Mouse (Mus musculus) liver, embryonic 11.5 days (tissue): ENCODE results near the gene Rgp1. TPM values are rescaled to one million over a fixed set of nuclear protein-coding genes. Genes with fewer than 3 reads are reported as not detected.
A peak's percentile ranks its signal among the peaks of the same experiment; 100 is the strongest.
"Not testable (repeated sequence)": the region's sequence is repeated elsewhere in the genome, so short reads cannot be mapped to it uniquely, and the experiment has no call there.

Experiments used
- ATAC-seq: fragments of 200-750 bp; cut with Nextera tagmentation; replicated peaks from 2 replicates; pipeline ENCODE4 v1.8.0; 2017; ENCODE audit warnings: moderate number of reproducible peaks, mild to moderate bottlenecking, moderate TSS enrichment, moderate library complexity; ENCODE audit not compliant: low FRiP score
- DNase-seq: peaks from one replicate; pipeline ENCODE4 v3.0.0-alpha.2; 2017; ENCODE audit warnings: low spot score
- H3K27ac ChIP-seq: fragments of 300-500 bp; sonication (generic); 2 replicates; pipeline ENCODE4 v1.5.1; 2014; ENCODE audit warnings: mild to moderate bottlenecking, low read depth, low read length, control low read depth
- H3K27me3 ChIP-seq: fragments of 300-500 bp; sonication (generic); replicated peaks from 2 replicates; pipeline ENCODE4 v1.6.1; 2014; ENCODE audit warnings: low read length, mixed read lengths; ENCODE audit not compliant: control insufficient read depth, insufficient read depth
- H3K36me3 ChIP-seq: fragments of 300-500 bp; sonication (generic); 2 replicates; pipeline ENCODE4 v1.6.1; 2014; ENCODE audit warnings: mild to moderate bottlenecking, low read length, moderate library complexity, mixed read lengths; ENCODE audit not compliant: control insufficient read depth, insufficient read depth
- H3K4me1 ChIP-seq: fragments of 300-500 bp; sonication (generic); replicated peaks from 2 replicates; pipeline ENCODE4 v1.6.1; 2014; ENCODE audit warnings: low read length, mixed read lengths; ENCODE audit not compliant: control insufficient read depth, insufficient read depth
- H3K4me2 ChIP-seq: fragments of 300-500 bp; sonication (generic); 2 replicates; pipeline ENCODE4 v1.6.1; 2014; ENCODE audit warnings: mild to moderate bottlenecking, control low read depth, moderate library complexity
- H3K4me3 ChIP-seq: fragments of 300-500 bp; sonication (generic); 2 replicates; pipeline ENCODE4 v1.5.1; 2014; ENCODE audit warnings: low read depth, low read length, control low read depth
- H3K9ac ChIP-seq: fragments of 300-500 bp; sonication (generic); 2 replicates; pipeline ENCODE4 v1.6.1; 2014; ENCODE audit warnings: low read depth, low read length, control low read depth
- H3K9me3 ChIP-seq: fragments of 300-500 bp; sonication (generic); 2 replicates; pipeline ENCODE4 v1.6.1; 2016; ENCODE audit warnings: low read length, inconsistent platforms, mixed read lengths; ENCODE audit not compliant: control insufficient read depth
- WGBS: fragments of 180-500 bp; shearing (Covaris S2); extraction: QIAGEN DNeasy Blood & Tissue Kit; methylation state at CpG from one replicate; pipeline ENCODE4 v1.1.7; 2014; 5-methylcytosine and 5-hydroxymethylcytosine counted together
- polyA plus RNA-seq: library from polyadenylated mRNA; unstranded; fragments of >200 nt; fragmentation: Nextera tagmentation; extraction: Ambion mirVana; gene quantifications from 2 replicates; pipeline ENCODE4 v1.2.1, GENCODE M21; 2014

Rgp1 gene
- polyA plus RNA-seq, 1 experiment from 2014 or later = 22.9 TPM

- WGBS = 83% methylated on average over 2 of the region's 2 CpGs
- H3K36me3 ChIP-seq, H3K4me3 ChIP-seq, H3K27me3 ChIP-seq, H3K27ac ChIP-seq, H3K9me3 ChIP-seq, H3K4me2 ChIP-seq, H3K9ac ChIP-seq, DNase-seq, ATAC-seq: not testable (repeated sequence)
- peaks cover 17% of the 10 kb centered on the region for H3K4me1 ChIP-seq
Measured at GRCm38 (mm10) chr4:43596597-43596996, 18.1 kb downstream of the Rgp1 start.

GRCm38 (mm10) chr4:43598200-43598599, 19.7 kb downstream of the Rgp1 start:
- H3K4me2 ChIP-seq = no peak overlapping the region; the same call in 1 of the 2 replicates
- peak overlapping the region; percentile 91 for H3K27ac ChIP-seq
- 50% methylated on average over 4 of the region's 4 CpGs for WGBS
- no peaks in the 10 kb centered on the region for H3K36me3 ChIP-seq
- ATAC-seq (peak; percentile 95), DNase-seq (no peak)
- no peaks in the 10 kb centered on the region for H3K9me3 ChIP-seq
- H3K27me3 ChIP-seq = no peaks in the 10 kb centered on the region
- no peak overlapping the region for H3K9ac ChIP-seq
- H3K4me3 ChIP-seq = no peak overlapping the region
- peaks cover 17% of the 10 kb centered on the region for H3K4me1 ChIP-seq

- ATAC-seq = peak; percentile 73
Measured at GRCm38 (mm10) chr4:43598650-43599380, 20.3 kb downstream of the Rgp1 start.

GRCm38 (mm10) chr4:43600195-43600934, 21.9 kb downstream of the Rgp1 start:
- Histone ChIP-seq H3K4me3 (no peak overlapping the region), H3K9ac (no peak overlapping the region), H3K27me3 (no peaks in the 10 kb centered on the region), H3K4me1 (peaks cover 28% of the 10 kb centered on the region), H3K4me2 (peak overlapping the region; percentile 26; the same call in 1 of the 2 replicates), H3K36me3 (no peaks in the 10 kb centered on the region), H3K9me3 (no peaks in the 10 kb centered on the region), H3K27ac (peak overlapping the region; percentile 30; the same call in 1 of the 2 replicates)
- 63% methylated on average over 9 of the region's 9 CpGs for WGBS
- no peak for ATAC-seq
- no peak for DNase-seq

More at GRCm38 (mm10) chr4:43598650-43599380, 20.3 kb downstream of the Rgp1 start:
- 71% methylated on average over 7 of the region's 7 CpGs for WGBS
- peaks cover 17% of the 10 kb centered on the region for H3K4me1 ChIP-seq
- H3K9me3 ChIP-seq = no peaks in the 10 kb centered on the region
- H3K4me2 ChIP-seq = peak overlapping the region; percentile 2; the same call in 1 of the 2 replicates
- no peaks in the 10 kb centered on the region for H3K36me3 ChIP-seq
- no peak overlapping the region for H3K4me3 ChIP-seq
- H3K9ac ChIP-seq = peak overlapping the region; percentile 35
- peak overlapping the region; percentile 91 for H3K27ac ChIP-seq
- DNase-seq = no peak
- no peaks in the 10 kb centered on the region for H3K27me3 ChIP-seq

GRCm38 (mm10) chr4:43604099-43604498, 25.6 kb downstream of the Rgp1 start:
- WGBS = 68% methylated on average over 3 of the region's 3 CpGs
- peak overlapping the region; percentile 28; the same call in 1 of the 2 replicates for H3K9ac ChIP-seq
- no peaks in the 10 kb centered on the region for H3K36me3 ChIP-seq
- no peaks in the 10 kb centered on the region for H3K9me3 ChIP-seq
- H3K27me3 ChIP-seq = no peaks in the 10 kb centered on the region
- H3K4me2 ChIP-seq = no peak overlapping the region
- H3K27ac ChIP-seq = no peak overlapping the region
- DNase-seq = no peak
- H3K4me1 ChIP-seq = peaks cover 25% of the 10 kb centered on the region
- no peak overlapping the region for H3K4me3 ChIP-seq
- ATAC-seq = no peak

- H3K4me2 ChIP-seq = peak overlapping the region; percentile 19
- no peaks in the 10 kb centered on the region for H3K9me3 ChIP-seq
- H3K27ac ChIP-seq = peak overlapping the region; percentile 75
- H3K4me3 ChIP-seq = no peak overlapping the region
- H3K36me3 ChIP-seq = no peaks in the 10 kb centered on the region
- WGBS = 45% methylated on average over 9 of the region's 9 CpGs
- H3K9ac ChIP-seq = peak overlapping the region; percentile 43; the same call in 1 of the 2 replicates
- peaks cover 22% of the 10 kb centered on the region for H3K4me1 ChIP-seq
- no peak for DNase-seq
- peak; percentile 94 for ATAC-seq
- no peaks in the 10 kb centered on the region for H3K27me3 ChIP-seq
Measured at GRCm38 (mm10) chr4:43604751-43605685, 26.5 kb downstream of the Rgp1 start.

- peak overlapping the region; percentile 74 for H3K27ac ChIP-seq
- no peaks in the 10 kb centered on the region for H3K36me3 ChIP-seq
- H3K9ac ChIP-seq = no peak overlapping the region; the same call in 1 of the 2 replicates
- H3K9me3 ChIP-seq = no peaks in the 10 kb centered on the region
- H3K4me1 ChIP-seq = peaks cover 4% of the 10 kb centered on the region; the same call in 1 of the 2 replicates
- H3K27me3 ChIP-seq = no peaks in the 10 kb centered on the region
- 34% methylated on average over 10 of the region's 10 CpGs for WGBS
- ATAC-seq (peak; percentile 91), DNase-seq (no peak)
- H3K4me3 ChIP-seq = no peak overlapping the region; the same call in 1 of the 2 replicates
- peak overlapping the region; percentile 48 for H3K4me2 ChIP-seq
Measured at GRCm38 (mm10) chr4:43612534-43612933, 34.0 kb downstream of the Rgp1 start.
